Mouse (Mus musculus) embryo, embryonic 11 days (tissue): Measurements from ENCODE around the gene Mapk10.

Experiments used
- DNase-seq: peaks from one replicate; pipeline ENCODE4 v3.0.0-alpha.2; 2015

Mapk10 gene

GRCm38 (mm10) chr5:103037752-103038151 is 173.4 kb downstream of the Mapk10 start:
- no peak for DNase-seq

DNA sequence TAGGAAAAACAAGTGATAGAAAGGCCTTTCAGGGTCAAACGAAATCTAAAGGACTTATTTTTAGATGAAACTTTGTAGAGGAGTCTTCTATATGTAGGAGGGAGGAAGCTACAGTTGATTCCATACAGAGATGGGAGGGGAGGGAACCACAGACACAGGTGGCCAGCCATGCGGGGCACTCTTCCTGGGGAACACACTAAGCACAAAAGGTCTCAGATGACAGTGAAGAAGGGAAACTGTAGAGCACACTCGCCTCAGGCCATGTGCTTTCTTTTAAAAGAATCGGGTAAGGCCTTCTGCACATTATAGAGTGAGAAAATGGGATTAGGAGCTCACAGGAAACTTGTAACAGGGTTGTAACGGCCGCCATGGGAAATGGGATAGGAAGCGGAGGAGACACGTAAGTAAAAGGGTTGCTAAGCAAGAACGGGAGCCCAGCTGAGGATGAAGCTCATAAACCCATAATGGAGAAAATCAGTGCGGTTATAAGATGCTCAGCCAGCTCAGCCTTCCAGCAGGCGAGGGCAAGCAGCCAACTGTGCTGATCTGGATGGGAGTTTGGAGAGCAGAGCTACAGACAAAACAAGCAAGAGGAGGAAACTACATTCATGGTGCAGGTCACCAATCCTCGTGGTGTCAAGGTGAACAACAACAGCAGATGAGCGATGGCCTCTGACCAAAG is 182.1 kb downstream of the Mapk10 start:
- no peak for DNase-seq

DNA sequence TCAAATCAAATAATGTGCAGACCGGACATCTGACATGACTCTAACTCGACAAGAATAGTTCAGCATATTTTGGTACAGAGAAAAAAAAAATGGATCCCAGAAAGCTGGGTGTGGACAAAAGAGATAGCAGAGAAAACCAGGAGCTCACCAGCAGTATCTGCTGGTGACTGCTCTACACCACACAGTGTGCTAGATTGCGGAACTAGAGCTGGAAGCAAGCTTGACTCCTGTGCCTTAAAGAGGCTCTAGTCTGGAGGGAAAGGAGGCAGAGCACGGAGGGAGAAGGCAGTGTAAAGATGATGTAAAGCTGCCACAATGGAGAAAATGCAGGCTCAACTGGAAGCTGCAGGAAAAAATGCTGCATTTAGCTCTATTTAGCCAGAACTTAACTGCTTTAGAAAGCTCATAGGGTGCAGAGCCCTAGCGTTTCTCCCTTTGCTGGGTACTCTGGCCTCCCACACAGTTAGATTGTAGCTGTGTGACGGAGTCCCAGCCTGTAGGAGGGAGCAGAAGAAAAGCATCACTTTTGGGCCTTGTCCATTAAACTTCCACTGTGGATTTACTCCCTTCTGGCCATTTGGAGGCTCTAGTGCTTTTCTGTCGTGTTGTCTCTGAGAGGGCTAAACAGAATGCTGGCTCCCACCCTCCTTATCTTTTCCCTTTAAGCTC is 188.5 kb downstream of the Mapk10 start:
- no peak for DNase-seq

GRCm38 (mm10) chr5:103021479-103021878 is 189.7 kb downstream of the Mapk10 start:
- DNase-seq: no peak

GRCm38 (mm10) chr5:103020954-103021353 is 190.2 kb downstream of the Mapk10 start:
- DNase-seq: peak; percentile 16

- no peak for DNase-seq
Measured at GRCm38 (mm10) chr5:103020127-103020526, 191.0 kb downstream of the Mapk10 start.

- DNase-seq: no peak
Measured at GRCm38 (mm10) chr5:103017637-103018036, 193.5 kb downstream of the Mapk10 start.

DNA sequence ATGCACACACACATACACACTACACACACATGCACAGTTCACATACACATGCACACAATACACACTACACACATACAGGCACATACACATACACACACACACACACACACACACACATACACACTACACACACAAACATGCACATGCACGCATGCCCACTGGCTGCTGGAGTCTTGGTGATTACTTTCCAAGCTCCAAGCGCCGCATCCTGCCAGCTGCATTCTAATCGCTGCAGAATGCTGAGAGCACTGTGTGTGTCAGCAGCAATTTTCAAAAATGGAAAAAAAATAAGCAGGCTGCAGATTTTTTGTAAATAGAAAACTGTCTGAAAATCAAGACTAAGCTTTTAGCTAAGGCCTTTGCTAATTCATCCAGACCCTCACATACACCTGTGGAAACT is 196.8 kb downstream of the Mapk10 start:
- DNase-seq: no peak

DNA sequence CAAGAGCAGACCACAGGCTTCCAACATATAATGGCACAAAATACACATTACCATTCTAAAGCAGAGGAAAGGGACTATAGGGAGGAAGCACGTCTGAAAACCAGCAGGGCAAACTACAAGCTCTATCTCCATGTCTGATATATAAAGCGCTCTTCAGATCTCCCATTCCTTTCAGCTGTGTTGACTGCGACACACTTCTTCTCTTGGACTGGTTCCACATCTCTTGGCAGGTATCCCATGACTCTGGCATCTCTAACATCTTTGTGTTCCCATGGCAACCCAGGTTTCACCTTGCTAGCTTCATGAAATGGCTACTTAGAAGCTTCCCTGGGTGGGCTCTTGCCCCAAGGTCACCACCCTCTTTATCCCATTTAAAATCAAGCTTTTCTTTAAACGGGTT is 202.2 kb downstream of the Mapk10 start:
- DNase-seq: no peak

- DNase-seq: peak; percentile 29
Measured at GRCm38 (mm10) chr5:103002116-103002515, 209.0 kb downstream of the Mapk10 start.

- DNase-seq: no peak
Measured at GRCm38 (mm10) chr5:103000572-103000971, 210.6 kb downstream of the Mapk10 start.

- no peak for DNase-seq
Measured at GRCm38 (mm10) chr5:102998524-102998923, 212.6 kb downstream of the Mapk10 start.

- no peak for DNase-seq
Measured at GRCm38 (mm10) chr5:102997907-102998306, 213.2 kb downstream of the Mapk10 start.

DNA sequence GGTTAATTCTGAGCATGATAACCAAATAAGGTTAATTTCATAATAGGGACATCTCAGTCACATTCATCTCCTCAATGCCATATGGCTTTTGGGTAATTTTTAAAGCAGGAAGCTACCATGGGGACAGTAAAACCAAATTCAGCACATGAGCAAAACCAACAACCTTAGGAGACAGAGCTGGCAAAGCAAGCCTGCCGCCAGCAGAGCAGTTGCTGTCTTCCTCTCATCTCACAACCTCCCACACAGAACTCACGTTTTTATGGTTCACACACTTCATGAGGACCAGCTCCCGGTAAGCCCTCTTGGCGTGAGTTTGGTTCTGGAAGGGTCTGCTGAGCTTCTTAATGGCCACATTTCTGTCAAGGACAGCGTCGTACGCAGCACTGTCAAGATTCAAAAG is 214.8 kb downstream of the Mapk10 start:
- DNase-seq: no peak

GRCm38 (mm10) chr5:102995928-102996327 is 215.2 kb downstream of the Mapk10 start:
- DNase-seq: no peak

GRCm38 (mm10) chr5:102993951-102994350 is 217.2 kb downstream of the Mapk10 start:
- DNase-seq: no peak

DNA sequence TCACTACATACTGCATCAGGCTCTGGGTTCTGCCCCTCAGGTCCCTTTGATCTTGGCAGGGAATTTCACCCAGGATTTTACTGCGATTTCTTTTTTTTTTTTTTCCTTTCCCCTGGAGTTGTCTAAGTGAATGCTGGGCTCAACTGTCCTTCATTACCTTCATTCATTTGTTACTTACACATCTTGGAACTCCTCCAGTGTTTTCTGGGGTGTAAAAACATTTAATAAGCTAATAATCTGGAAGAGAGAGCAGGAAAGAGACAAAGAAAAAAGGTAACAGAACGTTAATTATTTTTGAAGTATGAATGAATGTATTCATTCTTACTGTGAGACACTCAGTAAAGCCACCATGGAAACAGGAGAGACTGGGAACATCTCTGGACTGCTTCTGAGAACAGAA is 219.4 kb downstream of the Mapk10 start:
- no peak for DNase-seq

GRCm38 (mm10) chr5:102978382-102978781 is 232.8 kb downstream of the Mapk10 start:
- DNase-seq: no peak

DNA sequence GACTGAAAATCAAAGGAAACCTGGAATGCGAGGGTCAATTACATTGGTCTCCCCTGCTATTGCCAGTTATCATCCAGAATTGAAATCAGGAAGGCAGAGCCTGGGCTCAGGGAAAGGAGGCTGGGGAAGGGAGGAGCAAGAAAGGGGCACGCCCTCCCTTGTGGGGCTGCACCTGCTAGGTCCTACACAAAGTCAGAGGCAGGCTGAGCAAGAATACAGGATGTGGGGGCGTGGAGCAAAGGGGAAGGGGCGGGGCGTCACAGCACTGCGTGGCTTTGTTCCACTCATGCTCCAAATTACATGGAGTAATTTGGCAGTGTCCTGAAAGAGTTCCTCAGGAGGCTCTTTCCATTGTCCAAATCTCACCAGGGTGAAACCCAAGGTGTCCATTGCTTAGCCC is 234.0 kb downstream of the Mapk10 start:
- peak; percentile 22 for DNase-seq

DNA sequence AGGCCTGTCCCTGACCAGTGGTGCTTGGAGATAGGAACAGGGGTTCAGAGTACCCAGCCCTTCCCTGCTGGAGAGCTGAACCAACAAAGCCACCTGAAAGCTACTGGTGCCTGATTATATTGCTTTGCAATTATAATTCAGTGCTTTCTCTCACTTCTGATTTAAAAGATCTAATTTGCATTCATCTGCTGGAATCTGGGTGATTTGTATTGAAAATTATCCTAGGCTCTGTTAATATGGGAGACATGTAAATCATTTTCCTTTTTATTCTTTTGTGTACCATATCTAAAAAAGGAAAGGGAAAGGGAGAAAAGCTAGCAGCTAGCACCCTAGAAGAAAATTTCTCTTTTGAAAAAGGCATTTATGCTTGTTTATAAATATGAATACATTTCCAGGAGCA is 234.6 kb downstream of the Mapk10 start:
- no peak for DNase-seq

- no peak for DNase-seq
Measured at GRCm38 (mm10) chr5:102974400-102974799, 236.7 kb downstream of the Mapk10 start.

GRCm38 (mm10) chr5:102964396-102964795 is 246.7 kb downstream of the Mapk10 start:
- no peak for DNase-seq

DNA sequence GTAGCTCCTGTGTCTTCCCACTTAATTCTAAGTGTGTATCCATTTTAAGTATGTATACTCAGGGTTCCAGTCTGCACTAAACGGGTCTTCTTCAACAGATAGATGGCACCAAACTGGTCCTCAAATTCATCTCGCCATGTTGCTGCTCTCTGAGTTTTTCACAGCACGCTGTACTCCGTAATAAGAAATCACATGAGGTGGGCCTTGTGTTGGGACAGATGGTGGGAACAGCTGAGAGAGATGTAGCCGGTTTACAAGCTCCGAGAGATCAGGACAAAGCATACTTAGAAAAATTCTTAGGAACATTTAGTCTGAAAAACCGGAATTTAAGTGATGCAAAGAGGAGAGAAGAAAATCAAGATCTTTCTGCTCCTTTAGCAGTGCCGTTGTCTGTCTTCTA is 257.7 kb downstream of the Mapk10 start:
- DNase-seq: no peak

DNA sequence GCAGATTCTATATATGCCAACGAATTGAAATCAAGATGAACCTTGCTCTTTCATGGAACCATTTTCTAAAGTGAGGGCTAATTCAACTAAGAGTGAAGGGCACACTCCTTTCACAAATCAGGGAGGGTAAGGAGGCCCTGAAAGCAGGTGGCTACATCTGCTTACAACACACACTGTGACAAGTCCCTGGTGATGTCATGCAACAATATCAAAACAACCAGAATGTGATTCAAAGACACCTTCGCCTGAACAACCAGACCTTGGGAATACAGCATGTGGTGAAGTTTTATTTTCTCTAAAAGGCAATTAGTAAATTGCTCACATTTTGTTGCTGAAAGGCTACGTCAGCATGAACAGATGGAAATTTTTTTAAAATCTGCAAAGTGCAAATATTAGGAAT is 258.2 kb downstream of the Mapk10 start:
- no peak for DNase-seq
